Mouse (Mus musculus): ENCODE measurements around the gene Gm28729. TPM values are rescaled to one million over a fixed set of nuclear protein-coding genes. Genes with fewer than 3 reads are reported as not detected.
A peak's percentile ranks its signal among the peaks of the same experiment; 100 is the strongest.

Gm28729 gene
- polyA plus RNA-seq, 1 experiment from 2014 or later = 0.25 TPM

DNA sequence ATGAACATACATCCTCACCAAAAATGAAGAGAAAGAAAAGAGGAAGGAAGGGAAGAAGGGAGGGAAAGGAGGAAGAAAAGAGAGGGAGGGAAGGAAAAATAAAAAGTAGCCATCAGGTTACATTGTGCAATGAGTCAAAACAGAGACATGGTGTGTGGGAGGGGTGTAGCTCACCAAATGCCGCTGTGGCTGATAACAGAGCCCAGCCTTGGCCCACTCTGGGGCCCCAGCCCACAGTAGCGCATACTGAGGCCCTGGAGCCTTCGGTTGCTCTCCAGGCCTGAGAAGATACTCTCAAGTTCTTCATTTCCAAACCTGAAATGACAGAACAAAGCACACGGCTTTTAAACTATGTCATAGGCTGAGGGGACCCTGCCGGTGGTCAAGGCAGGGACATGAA is 10.8 kb downstream of the Gm28729 start:
- Histone ChIP-seq H3K4me1 (replicated peaks; ENCODE audit: control insufficient read depth, insufficient read depth, low read length) (no peaks in the 10 kb centered on the region), H3K9ac (ENCODE audit: low read depth, low read length) (no peak overlapping the region), H3K27ac (ENCODE audit: low read depth, low read length) (no peak overlapping the region), H3K9me3 (ENCODE audit: control insufficient read depth, low read length) (no peaks in the 10 kb centered on the region), H3K4me3 (ENCODE audit: low read depth, low read length) (no peak overlapping the region), H3K36me3 (ENCODE audit: control insufficient read depth, insufficient read depth, low read length) (no peaks in the 10 kb centered on the region), H3K4me2 (replicated peaks; ENCODE audit: low read depth, low read length) (no peak overlapping the region), H3K27me3 (ENCODE audit: control insufficient read depth, insufficient read depth, low read length) (no peaks in the 10 kb centered on the region)
- no peak for ATAC-seq (ENCODE audit: low FRiP score)
- 84% methylated on average over 5 of the region's 5 CpGs for WGBS
- DNase-seq (ENCODE audit: low spot score) = no peak

DNA sequence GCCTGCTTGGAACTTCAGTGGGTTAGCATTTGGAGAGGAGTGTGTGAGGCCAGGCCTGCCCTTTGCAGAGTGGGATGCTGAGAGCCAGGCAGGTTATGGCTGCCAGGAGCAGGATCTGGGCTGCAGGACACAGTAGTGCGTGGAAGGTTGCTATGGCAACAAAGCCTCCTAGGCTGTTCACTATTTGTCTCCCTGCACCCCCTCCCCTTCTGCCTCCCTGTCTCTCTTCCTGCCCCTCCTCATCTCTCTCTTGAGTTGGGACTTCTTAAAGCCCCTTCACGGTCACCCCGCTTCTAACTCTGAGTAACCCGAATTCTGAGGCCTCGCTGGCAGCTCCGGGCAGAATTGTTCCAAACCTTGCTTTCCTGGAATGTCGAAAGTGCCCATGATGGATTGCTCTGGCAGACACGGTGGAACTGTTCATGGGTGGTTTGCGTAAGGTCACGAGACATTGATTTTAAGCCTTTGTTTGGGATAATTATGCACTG is 19.0 kb downstream of the Gm28729 start:
- Histone ChIP-seq H3K4me1 (replicated peaks; ENCODE audit: control insufficient read depth, insufficient read depth, low read length) (no peaks in the 10 kb centered on the region), H3K27ac (ENCODE audit: low read depth, low read length) (peak overlapping the region; percentile 52; the same call in 1 of the 2 replicates), H3K36me3 (ENCODE audit: control insufficient read depth, insufficient read depth, low read length) (no peaks in the 10 kb centered on the region), H3K9me3 (ENCODE audit: control insufficient read depth, low read length) (no peaks in the 10 kb centered on the region), H3K9ac (ENCODE audit: low read depth, low read length) (no peak overlapping the region), H3K4me3 (ENCODE audit: low read depth, low read length) (no peak overlapping the region), H3K27me3 (ENCODE audit: control insufficient read depth, insufficient read depth, low read length) (no peaks in the 10 kb centered on the region), H3K4me2 (replicated peaks; ENCODE audit: low read depth, low read length) (peak overlapping the region; percentile 14)
- DNase-seq (ENCODE audit: low spot score) (peak; percentile 74), ATAC-seq (ENCODE audit: low FRiP score) (peak; percentile 82)
- 10% methylated on average over 10 of the region's 10 CpGs for WGBS

DNA sequence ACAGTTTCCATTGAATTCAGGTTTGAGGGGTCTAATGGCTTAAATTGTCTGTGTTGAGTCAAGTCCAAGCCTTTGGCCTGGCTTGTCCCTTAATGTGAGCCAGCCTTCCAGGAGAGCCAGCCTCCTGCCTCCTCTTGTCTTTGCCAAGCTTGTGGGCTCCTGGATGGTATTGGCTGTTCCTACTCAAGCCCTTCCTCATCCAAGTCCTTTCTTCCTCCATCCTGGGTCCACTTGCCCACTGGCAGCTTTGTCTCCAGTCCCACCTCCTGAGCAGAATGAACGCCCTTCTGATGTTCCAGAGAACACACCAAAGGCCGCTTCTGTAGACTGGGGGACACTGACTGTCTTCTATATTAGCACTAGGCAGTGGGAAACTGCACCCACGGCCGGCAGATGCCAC is 19.9 kb downstream of the Gm28729 start:
- no peaks in the 10 kb centered on the region for H3K4me1 ChIP-seq (replicated peaks; ENCODE audit: control insufficient read depth, insufficient read depth, low read length)

DNA sequence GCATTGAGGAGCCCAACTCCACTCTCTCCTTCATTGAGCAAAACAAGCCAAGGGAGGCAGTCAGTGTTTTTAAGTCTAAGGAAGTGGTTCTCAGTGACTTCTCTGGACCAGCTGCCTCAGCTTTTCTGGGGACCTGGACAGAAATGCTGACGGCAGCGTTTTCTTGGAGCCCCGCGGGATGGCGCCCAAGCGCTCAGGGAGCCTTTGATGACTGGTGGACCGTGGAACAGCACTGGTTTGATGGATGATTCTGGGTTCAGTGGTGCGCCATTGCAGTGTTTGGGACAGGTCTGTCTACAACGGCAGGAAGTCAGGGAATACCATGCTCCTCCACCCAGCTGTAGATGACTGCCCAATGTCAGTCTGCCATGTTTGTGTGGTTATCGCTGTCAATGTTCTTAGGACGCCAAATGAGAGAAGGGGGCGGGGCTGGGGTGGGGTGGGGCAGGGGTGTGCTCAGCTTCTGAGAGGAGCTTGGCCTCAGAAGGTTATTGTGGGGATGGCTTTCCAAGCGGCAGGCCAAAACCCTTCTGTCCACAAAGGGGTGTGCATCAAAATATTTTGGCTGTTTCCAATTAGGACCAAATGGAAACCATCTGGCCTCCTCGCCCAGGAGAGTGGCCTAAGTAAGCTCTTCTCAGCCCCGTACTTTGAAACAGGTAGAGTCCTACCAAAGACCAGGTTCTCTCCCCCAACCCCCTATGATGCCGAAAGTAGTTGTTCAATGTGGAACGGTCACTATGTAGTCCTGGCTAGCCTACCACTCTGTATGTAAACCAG is 20.8 kb downstream of the Gm28729 start:
- no peaks in the 10 kb centered on the region for H3K9me3 ChIP-seq (ENCODE audit: control insufficient read depth, low read length)
- ATAC-seq (ENCODE audit: low FRiP score) = no peak
- no peak for DNase-seq (ENCODE audit: low spot score)
- no peak overlapping the region for H3K9ac ChIP-seq (ENCODE audit: low read depth, low read length)
- H3K27me3 ChIP-seq (ENCODE audit: control insufficient read depth, insufficient read depth, low read length) = no peaks in the 10 kb centered on the region
- H3K36me3 ChIP-seq (ENCODE audit: control insufficient read depth, insufficient read depth, low read length) = no peaks in the 10 kb centered on the region
- WGBS = 65% methylated on average over 17 of the region's 17 CpGs
- H3K4me1 ChIP-seq (replicated peaks; ENCODE audit: control insufficient read depth, insufficient read depth, low read length) = no peaks in the 10 kb centered on the region
- H3K4me2 ChIP-seq (replicated peaks; ENCODE audit: low read depth, low read length) = no peak overlapping the region
- H3K27ac ChIP-seq (ENCODE audit: low read depth, low read length) = no peak overlapping the region
- no peak overlapping the region for H3K4me3 ChIP-seq (ENCODE audit: low read depth, low read length)

More for the DNA sequence above, 19.9 kb downstream of the Gm28729 start:
- DNase-seq (ENCODE audit: low spot score) (no peak), ATAC-seq (ENCODE audit: low FRiP score) (no peak)
- 88% methylated on average over 4 of the region's 4 CpGs for WGBS
- no peak overlapping the region for H3K4me2 ChIP-seq (replicated peaks; ENCODE audit: low read depth, low read length)
- no peaks in the 10 kb centered on the region for H3K27me3 ChIP-seq (ENCODE audit: control insufficient read depth, insufficient read depth, low read length)
- no peak overlapping the region for H3K4me3 ChIP-seq (ENCODE audit: low read depth, low read length)
- H3K36me3 ChIP-seq (ENCODE audit: control insufficient read depth, insufficient read depth, low read length) = no peaks in the 10 kb centered on the region
- no peak overlapping the region for H3K27ac ChIP-seq (ENCODE audit: low read depth, low read length)
- no peak overlapping the region for H3K9ac ChIP-seq (ENCODE audit: low read depth, low read length)
- no peaks in the 10 kb centered on the region for H3K9me3 ChIP-seq (ENCODE audit: control insufficient read depth, low read length)

DNA sequence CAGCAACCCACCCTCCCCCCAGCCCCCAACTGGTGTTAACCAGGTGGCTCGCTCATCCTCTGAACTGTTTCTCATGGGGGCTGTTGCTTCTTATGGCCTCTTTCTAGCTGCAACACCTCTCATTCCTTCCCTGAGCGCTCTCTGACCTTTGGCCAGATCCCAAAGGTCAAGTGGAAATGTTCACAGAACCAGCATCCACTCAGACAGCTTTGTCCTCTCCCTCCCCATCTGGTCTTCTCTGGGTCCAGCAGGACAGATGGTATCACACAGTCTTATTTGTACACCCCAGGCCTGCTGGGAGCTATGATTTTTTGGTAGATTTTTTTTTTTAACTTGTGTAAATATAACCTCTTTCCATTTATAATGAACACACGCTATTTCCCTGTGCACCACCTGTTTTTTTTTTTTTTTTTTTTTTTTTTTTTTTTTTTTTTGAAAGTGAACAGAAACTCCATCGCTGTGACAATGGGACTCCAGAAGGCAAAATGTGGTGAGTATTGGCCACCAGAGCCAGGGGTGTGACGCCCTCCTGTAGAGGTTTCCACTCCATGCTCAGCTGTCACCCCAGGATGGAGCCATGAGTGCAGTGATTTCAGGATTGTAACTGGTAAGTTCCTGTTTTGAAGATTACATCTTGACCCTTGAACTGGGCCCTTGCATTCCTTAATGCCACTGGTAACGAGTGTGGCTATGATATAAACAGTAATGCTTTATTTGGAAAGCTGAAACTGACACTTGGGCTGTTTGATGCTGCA is 22.0 kb downstream of the Gm28729 start:
- ATAC-seq (ENCODE audit: low FRiP score) = no peak
- no peak overlapping the region for H3K4me3 ChIP-seq (ENCODE audit: low read depth, low read length)
- H3K4me1 ChIP-seq (replicated peaks; ENCODE audit: control insufficient read depth, insufficient read depth, low read length) = no peaks in the 10 kb centered on the region
- no peak for DNase-seq (ENCODE audit: low spot score)
- H3K36me3 ChIP-seq (ENCODE audit: control insufficient read depth, insufficient read depth, low read length) = no peaks in the 10 kb centered on the region
- no peak overlapping the region for H3K9ac ChIP-seq (ENCODE audit: low read depth, low read length)
- no peak overlapping the region for H3K27ac ChIP-seq (ENCODE audit: low read depth, low read length)
- H3K27me3 ChIP-seq (ENCODE audit: control insufficient read depth, insufficient read depth, low read length) = no peaks in the 10 kb centered on the region
- no peak overlapping the region for H3K4me2 ChIP-seq (replicated peaks; ENCODE audit: low read depth, low read length)
- 80% methylated on average over 6 of the region's 6 CpGs for WGBS
- H3K9me3 ChIP-seq (ENCODE audit: control insufficient read depth, low read length) = no peaks in the 10 kb centered on the region

DNA sequence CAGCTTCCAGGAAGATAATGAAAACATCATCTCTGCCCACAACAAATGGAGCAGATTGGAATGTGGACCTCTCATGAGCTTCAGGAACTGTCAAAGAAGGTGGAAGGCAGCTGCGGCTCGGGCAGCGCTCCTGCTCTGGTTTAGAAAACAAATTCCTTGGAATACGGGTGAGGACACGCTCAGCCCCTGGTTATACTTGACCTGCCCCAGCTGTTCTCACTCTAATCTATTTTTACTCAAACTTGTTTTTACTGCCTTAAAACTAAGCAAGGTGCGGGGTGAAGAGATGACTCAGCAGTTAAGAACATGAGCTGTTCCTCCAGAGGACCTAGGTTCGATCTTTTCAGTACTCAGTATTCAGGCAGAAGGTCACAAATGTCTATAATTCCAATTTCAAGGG is 23.8 kb downstream of the Gm28729 start:
- H3K27ac ChIP-seq (ENCODE audit: low read depth, low read length) = no peak overlapping the region
- no peaks in the 10 kb centered on the region for H3K4me1 ChIP-seq (replicated peaks; ENCODE audit: control insufficient read depth, insufficient read depth, low read length)
- no peak overlapping the region for H3K9ac ChIP-seq (ENCODE audit: low read depth, low read length)
- DNase-seq (ENCODE audit: low spot score) (no peak), ATAC-seq (ENCODE audit: low FRiP score) (no peak)
- WGBS = 68% methylated on average over 7 of the region's 7 CpGs
- no peaks in the 10 kb centered on the region for H3K9me3 ChIP-seq (ENCODE audit: control insufficient read depth, low read length)
- H3K36me3 ChIP-seq (ENCODE audit: control insufficient read depth, insufficient read depth, low read length) = no peaks in the 10 kb centered on the region
- no peak overlapping the region for H3K4me2 ChIP-seq (replicated peaks; ENCODE audit: low read depth, low read length)
- H3K27me3 ChIP-seq (ENCODE audit: control insufficient read depth, insufficient read depth, low read length) = no peaks in the 10 kb centered on the region
- H3K4me3 ChIP-seq (ENCODE audit: low read depth, low read length) = no peak overlapping the region

DNA sequence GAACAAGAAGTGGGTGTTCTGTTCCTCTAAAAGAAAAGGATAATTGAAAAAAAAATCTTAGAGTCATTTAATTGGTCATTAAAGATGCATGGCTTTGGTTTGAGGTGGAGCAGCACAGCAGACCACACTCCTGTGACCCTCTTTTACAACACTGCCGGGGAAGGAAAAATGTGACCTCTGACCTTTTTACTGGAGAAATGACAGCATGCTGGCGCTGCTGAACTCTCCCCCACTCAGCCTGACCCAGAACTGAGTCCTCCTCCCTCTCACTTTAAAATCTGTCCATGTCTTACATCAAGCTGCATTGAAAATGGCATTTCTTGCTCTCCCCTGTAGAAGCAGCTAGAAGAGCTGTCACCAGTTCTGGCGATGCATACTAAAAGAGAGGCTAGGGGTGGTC is 31.9 kb downstream of the Gm28729 start:
- H3K27me3 ChIP-seq (ENCODE audit: control insufficient read depth, insufficient read depth, low read length) = no peaks in the 10 kb centered on the region

DNA sequence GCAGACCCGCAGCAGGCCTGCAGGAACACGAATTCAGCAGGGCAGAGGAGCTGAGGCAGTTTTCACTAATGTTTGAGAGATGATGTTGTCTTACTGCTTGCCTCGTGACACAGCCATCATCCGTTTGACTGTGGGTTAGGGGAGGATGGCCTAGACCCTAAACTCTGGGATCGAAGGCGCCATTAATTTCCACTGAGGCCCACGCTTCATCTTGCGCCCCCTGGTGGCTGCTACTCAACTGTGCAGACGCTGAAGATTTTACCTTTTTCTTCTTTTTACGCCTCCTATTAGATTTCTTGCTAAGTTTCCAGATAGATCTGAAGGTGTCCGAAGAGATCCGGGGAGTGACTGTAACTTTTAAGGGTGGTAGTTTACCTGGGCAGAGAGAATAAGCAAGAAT is 33.3 kb downstream of the Gm28729 start:
- no peak overlapping the region for H3K27ac ChIP-seq (ENCODE audit: low read depth, low read length)
- H3K4me3 ChIP-seq (ENCODE audit: low read depth, low read length) = no peak overlapping the region
- no peaks in the 10 kb centered on the region for H3K36me3 ChIP-seq (ENCODE audit: control insufficient read depth, insufficient read depth, low read length)
- no peaks in the 10 kb centered on the region for H3K4me1 ChIP-seq (replicated peaks; ENCODE audit: control insufficient read depth, insufficient read depth, low read length)
- 38% methylated on average over 12 of the region's 12 CpGs for WGBS
- ATAC-seq (ENCODE audit: low FRiP score) = no peak
- no peak overlapping the region for H3K4me2 ChIP-seq (replicated peaks; ENCODE audit: low read depth, low read length)
- no peaks in the 10 kb centered on the region for H3K27me3 ChIP-seq (ENCODE audit: control insufficient read depth, insufficient read depth, low read length)
- H3K9ac ChIP-seq (ENCODE audit: low read depth, low read length) = no peak overlapping the region
- peak; percentile 77 for DNase-seq (ENCODE audit: low spot score)
- H3K9me3 ChIP-seq (ENCODE audit: control insufficient read depth, low read length) = no peaks in the 10 kb centered on the region

More for the DNA sequence above, 31.9 kb downstream of the Gm28729 start:
- Histone ChIP-seq H3K36me3 (ENCODE audit: control insufficient read depth, insufficient read depth, low read length) (no peaks in the 10 kb centered on the region), H3K9ac (ENCODE audit: low read depth, low read length) (no peak overlapping the region), H3K4me3 (ENCODE audit: low read depth, low read length) (no peak overlapping the region), H3K4me1 (replicated peaks; ENCODE audit: control insufficient read depth, insufficient read depth, low read length) (no peaks in the 10 kb centered on the region), H3K9me3 (ENCODE audit: control insufficient read depth, low read length) (no peaks in the 10 kb centered on the region), H3K27ac (ENCODE audit: low read depth, low read length) (no peak overlapping the region), H3K4me2 (replicated peaks; ENCODE audit: low read depth, low read length) (no peak overlapping the region)
- DNase-seq (ENCODE audit: low spot score) (no peak), ATAC-seq (ENCODE audit: low FRiP score) (no peak)
- WGBS = 44% methylated on average over 3 of the region's 3 CpGs

Measured in hindbrain, embryonic 11.5 days (tissue).